Comparison of ENCODE assay signal across 8 mouse cellular contexts in the genomic region with DNA sequence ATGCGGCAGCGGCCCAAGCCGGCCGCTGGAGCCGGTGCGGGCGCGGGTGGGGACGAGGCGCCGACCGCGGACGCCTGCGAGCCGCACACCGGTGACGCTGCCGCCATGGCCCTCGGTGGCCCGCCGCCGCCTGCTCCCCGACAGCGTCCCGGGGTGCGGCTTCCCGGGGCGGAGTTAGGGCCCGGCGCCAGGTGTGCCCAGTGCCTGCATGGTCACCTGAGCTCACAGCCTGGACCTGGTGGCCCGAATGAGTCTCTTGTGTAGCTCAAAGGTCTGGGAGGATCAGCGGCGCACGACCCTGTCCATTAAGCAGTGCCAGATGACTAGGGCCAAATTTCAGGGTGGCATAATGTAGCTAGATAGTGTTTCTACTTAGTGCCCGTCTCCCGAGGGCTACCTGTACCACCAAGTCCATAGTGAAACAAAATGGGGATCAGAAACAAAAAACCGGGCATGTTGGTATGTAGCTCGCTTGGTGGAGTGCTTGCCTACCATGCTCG. TPM values are rescaled to one million over a fixed set of nuclear protein-coding genes. Genes with fewer than 3 reads are reported as not detected.
DNase-seq lines count a peak whose midpoint lies in the region; ATAC-seq and TF ChIP-seq lines count a peak whose summit lies in the region.

Gene Tmem238, minus strand, starts transcription at position 221 of the 500 bp plus-strand sequence.

- H3K9me3 ChIP-seq in neural tube, embryonic 11.5 days (ENCODE audit: control insufficient read depth, low read length), result no peaks in the 10 kb centered on the region
- no peaks in the 10 kb centered on the region for H3K9me3 ChIP-seq in embryonic facial prominence, embryonic 13.5 days
- no peaks in the 10 kb centered on the region for H3K9me3 ChIP-seq in heart, postnatal 0 days (replicated peaks; ENCODE audit: control insufficient read depth, low read length)
- no peaks in the 10 kb centered on the region for H3K9me3 ChIP-seq in megakaryocyte, embryonic 14.5 days
- no peaks in the 10 kb centered on the region for H3K9me3 ChIP-seq in stomach, embryonic 16.5 days (replicated peaks; ENCODE audit: control insufficient read depth, low read length)

- peak within 1 kb of the TSS; percentile 48 for H3K4me3 ChIP-seq in neural tube, embryonic 11.5 days (ENCODE audit: low read depth, low read length)
- H3K4me3 ChIP-seq in embryonic facial prominence, embryonic 13.5 days, result peak within 1 kb of the TSS; percentile 59
- peak within 1 kb of the TSS; percentile 61 for H3K4me3 ChIP-seq in heart, postnatal 0 days (ENCODE audit: low read depth, low read length)
- peak within 1 kb of the TSS; percentile 96 for H3K4me3 ChIP-seq in megakaryocyte, embryonic 14.5 days (replicated peaks)
- H3K4me3 ChIP-seq in stomach, embryonic 16.5 days (replicated peaks; ENCODE audit: low read length), result peak within 1 kb of the TSS; percentile 72

- peak within 1 kb of the TSS; percentile 81 for H3K9ac ChIP-seq in neural tube, embryonic 11.5 days (ENCODE audit: low read length)
- peak within 1 kb of the TSS; percentile 84 for H3K9ac ChIP-seq in embryonic facial prominence, embryonic 13.5 days
- peak within 1 kb of the TSS; percentile 80 for H3K9ac ChIP-seq in heart, postnatal 0 days (replicated peaks; ENCODE audit: low read depth, low read length)
- peak within 1 kb of the TSS; percentile 84 for H3K9ac ChIP-seq in stomach, embryonic 16.5 days (ENCODE audit: low read length)

- ATAC-seq in neural tube, embryonic 11.5 days (ENCODE audit: insufficient read depth, low FRiP score, low TSS enrichment), result 0 out of 2 replicates have a peak, but pooled peaks have one; percentile 7
- 0 out of 2 replicates have a peak, but pooled peaks have one; percentile 8 for ATAC-seq in embryonic facial prominence, embryonic 13.5 days (ENCODE audit: insufficient number of reproducible peaks, insufficient read depth, low FRiP score, low TSS enrichment, low read depth)
- ATAC-seq in heart, postnatal 0 days (ENCODE audit: insufficient read depth, low read depth), result no peak
- peak; percentile 70 for ATAC-seq in stomach, embryonic 16.5 days (ENCODE audit: insufficient read depth, low FRiP score)

- TF ChIP-seq CTCF in heart, postnatal 0 days (IDR thresholded peaks at IDR 0.05; ENCODE audit: low read depth), result no peak

- 0 out of 2 replicates have a peak, but pooled peaks cover 9% of the 10 kb centered on the region for H3K27me3 ChIP-seq in neural tube, embryonic 11.5 days (ENCODE audit: control insufficient read depth, insufficient read depth, low read length)
- H3K27me3 ChIP-seq in embryonic facial prominence, embryonic 13.5 days, result peaks cover 24% of the 10 kb centered on the region
- H3K27me3 ChIP-seq in heart, postnatal 0 days (ENCODE audit: control insufficient read depth, insufficient read depth, low read length), result no peaks in the 10 kb centered on the region
- no peaks in the 10 kb centered on the region for H3K27me3 ChIP-seq in megakaryocyte, embryonic 14.5 days (replicated peaks)
- no peaks in the 10 kb centered on the region for H3K27me3 ChIP-seq in stomach, embryonic 16.5 days (ENCODE audit: control insufficient read depth, insufficient read depth, low read length)

- DNase-seq in neural tube, embryonic 11.5 days (ENCODE audit: low spot score), result no peak
- no peak for DNase-seq in neural tube, embryonic 10.5 days (ENCODE audit: extremely low spot score, low spot score)
- no peak for DNase-seq in heart, postnatal 0 days (ENCODE audit: low spot score)
- DNase-seq in kidney, postnatal 4 days, result peak; percentile 71 to 81
- DNase-seq in left cerebral cortex, adult 18-20 months (ENCODE audit: low spot score in 2 of 2), result no peak

- TF ChIP-seq EP300 in heart, postnatal 0 days (IDR thresholded peaks at IDR 0.05; ENCODE audit: low read depth), result no peak

- 0 out of 2 replicates have a peak, but pooled peaks cover 2% of the 10 kb centered on the region for H3K36me3 ChIP-seq in neural tube, embryonic 11.5 days (ENCODE audit: control insufficient read depth, insufficient read depth, low read length)
- peaks cover 9% of the 10 kb centered on the region for H3K36me3 ChIP-seq in embryonic facial prominence, embryonic 13.5 days
- H3K36me3 ChIP-seq in heart, postnatal 0 days (replicated peaks; ENCODE audit: control insufficient read depth, insufficient read depth, low read length), result peaks cover 8% of the 10 kb centered on the region
- peaks cover 15% of the 10 kb centered on the region for H3K36me3 ChIP-seq in megakaryocyte, embryonic 14.5 days (replicated peaks; ENCODE audit: low read length)
- peaks cover 6% of the 10 kb centered on the region; the same call in 1 of the 2 replicates for H3K36me3 ChIP-seq in stomach, embryonic 16.5 days (ENCODE audit: control insufficient read depth, insufficient read depth, low read length)

- peak within 1 kb of the TSS; percentile 88 for H3K4me2 ChIP-seq in neural tube, embryonic 11.5 days (ENCODE audit: low read depth)
- peak within 1 kb of the TSS; percentile 95 for H3K4me2 ChIP-seq in embryonic facial prominence, embryonic 13.5 days
- peak within 1 kb of the TSS; percentile 86 for H3K4me2 ChIP-seq in heart, postnatal 0 days (ENCODE audit: low read depth, low read length)
- peak within 1 kb of the TSS; percentile 93 for H3K4me2 ChIP-seq in stomach, embryonic 16.5 days (ENCODE audit: low read depth, low read length)

- H3K27ac ChIP-seq in neural tube, embryonic 11.5 days (ENCODE audit: low read depth, low read length), result no peak within 1 kb of the TSS
- H3K27ac ChIP-seq in embryonic facial prominence, embryonic 13.5 days, result peak within 1 kb of the TSS; percentile 33
- peak within 1 kb of the TSS; percentile 56 for H3K27ac ChIP-seq in heart, postnatal 0 days (ENCODE audit: low read depth)
- peak within 1 kb of the TSS; percentile 89 for H3K27ac ChIP-seq in stomach, embryonic 16.5 days (ENCODE audit: low read length)

- peaks cover 11% of the 10 kb centered on the region for H3K4me1 ChIP-seq in neural tube, embryonic 11.5 days (ENCODE audit: control insufficient read depth, insufficient read depth, low read length)
- H3K4me1 ChIP-seq in embryonic facial prominence, embryonic 13.5 days, result peaks cover 20% of the 10 kb centered on the region
- H3K4me1 ChIP-seq in heart, postnatal 0 days (ENCODE audit: control insufficient read depth, insufficient read depth), result peaks cover 6% of the 10 kb centered on the region; the same call in 1 of the 2 replicates
- H3K4me1 ChIP-seq in megakaryocyte, embryonic 14.5 days, result peaks cover 72% of the 10 kb centered on the region
- H3K4me1 ChIP-seq in stomach, embryonic 16.5 days (ENCODE audit: control insufficient read depth, insufficient read depth, low read length), result peaks cover 15% of the 10 kb centered on the region

- 9% methylated on average over 40 of the region's 40 CpGs for WGBS in neural tube, embryonic 11.5 days
- WGBS in embryonic facial prominence, embryonic 13.5 days, result 6% methylated on average over 40 of the region's 40 CpGs
- 8% methylated on average over 40 of the region's 40 CpGs for WGBS in heart, postnatal 0 days
- WGBS in stomach, embryonic 16.5 days, result 7% methylated on average over 40 of the region's 40 CpGs

RNA-seq across cellular contexts. Expression of gene Tmem238, which starts in this region (rescaled TPM):
- 1.7 and 2.2 TPM in 2 replicates for polyA plus RNA-seq in neural tube, embryonic 11.5 days (2014; fragmentation: Nextera tagmentation; extraction: Ambion mirVana)
- 6.3 and 7.2 TPM in 2 replicates for polyA plus RNA-seq in embryonic facial prominence, embryonic 13.5 days (2015; fragmentation: Nextera tagmentation; extraction: Ambion mirVana)
- total RNA-seq in heart, postnatal 0 days (2014; rRNA removed; ENCODE audit: low replicate concordance), result 2.2 and 21.0 TPM in 2 replicates
- polyA plus RNA-seq in heart, postnatal 0 days (2015; fragmentation: Nextera tagmentation; extraction: Ambion mirVana), result 8.0 and 8.6 TPM in 2 replicates
- 29.3 and 145 TPM in 2 replicates for polyA plus RNA-seq in megakaryocyte, embryonic 14.5 days (2012; ENCODE audit: insufficient read depth, low replicate concordance)
- 21.2 and 21.7 TPM in 2 replicates for polyA plus RNA-seq in stomach, embryonic 16.5 days (2015; fragmentation: Nextera tagmentation; extraction: Ambion mirVana)
- total RNA-seq in left cerebral cortex, adult 18-20 months (2021), result 1 to 10 TPM; 2.0 to 3.1 TPM

Comparison
In these comparisons a context has a peak if more than half of its experiments do, and no peak if none do; other contexts are left out.
1. DNase-seq: peak in kidney, postnatal 4 days (2 of 2); none in neural tube, embryonic 11.5 days (single experiment), neural tube, embryonic 10.5 days (single experiment), heart, postnatal 0 days (single experiment) and left cerebral cortex, adult 18-20 months (0 of 2).
2. Peak in every context shown above with its lines, with median percentiles within 50 percentile points of each other: H3K4me2 ChIP-seq, H3K4me3 ChIP-seq and H3K9ac ChIP-seq.